Mouse (Mus musculus): ENCODE data around the gene Sort1. TPM values are rescaled to one million over a fixed set of nuclear protein-coding genes. Genes with fewer than 3 reads are reported as not detected.
A peak's percentile ranks its signal among the peaks of the same experiment; 100 is the strongest.

Gene Sort1
- total RNA-seq, 4 experiments from 2014 or later: 50.2 to 56.6 (median 53.5) TPM

GRCm38 (mm10) chr3:108327275-108327674 is 43.4 kb downstream of the Sort1 start:
- no peak for DNase-seq (ENCODE audit: low spot score in 2 of 2)

DNA sequence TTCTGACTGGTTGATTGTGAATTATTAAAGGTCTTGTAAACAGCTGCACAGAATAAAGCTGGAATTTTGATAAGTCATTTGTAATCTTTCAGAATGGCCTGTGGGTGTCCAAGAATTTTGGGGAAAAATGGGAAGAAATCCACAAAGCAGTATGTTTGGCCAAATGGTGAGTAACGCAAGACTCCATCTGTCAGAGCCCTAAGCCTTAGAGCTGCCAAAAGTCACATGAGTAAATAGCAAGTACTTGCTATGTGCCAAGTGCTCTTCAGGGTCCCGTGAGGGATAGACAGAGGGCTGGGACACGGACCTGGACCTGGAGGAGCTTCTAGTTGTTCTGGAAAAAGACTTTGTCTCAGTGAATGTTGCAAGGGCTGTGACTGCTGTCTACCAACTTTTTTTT is 44.0 kb downstream of the Sort1 start:
- peak in 1 of 2 experiments; percentile 15 for DNase-seq (ENCODE audit: low spot score in 2 of 2)

DNA sequence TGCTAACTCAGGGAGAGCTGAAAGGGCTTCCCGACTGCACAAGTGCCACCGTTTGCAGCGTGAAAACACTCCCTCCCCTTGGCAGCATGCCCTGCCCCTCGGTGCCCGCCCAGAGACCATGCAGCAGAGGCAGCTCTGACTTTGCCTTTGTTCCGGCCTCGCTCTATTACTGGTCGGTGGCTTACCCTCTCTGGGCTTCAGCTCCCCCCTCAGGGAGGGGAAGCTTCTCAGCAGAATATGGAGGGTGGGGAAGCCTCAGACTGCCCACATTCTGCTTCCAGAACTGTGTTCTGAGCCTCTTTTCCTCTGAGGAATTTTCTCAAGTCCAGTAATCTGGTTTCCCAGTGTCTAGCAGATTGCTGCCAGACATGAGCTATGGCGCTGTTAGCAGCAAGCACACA is 44.6 kb downstream of the Sort1 start:
- peak; percentile 21 to 23 for DNase-seq (ENCODE audit: low spot score in 2 of 2)

DNA sequence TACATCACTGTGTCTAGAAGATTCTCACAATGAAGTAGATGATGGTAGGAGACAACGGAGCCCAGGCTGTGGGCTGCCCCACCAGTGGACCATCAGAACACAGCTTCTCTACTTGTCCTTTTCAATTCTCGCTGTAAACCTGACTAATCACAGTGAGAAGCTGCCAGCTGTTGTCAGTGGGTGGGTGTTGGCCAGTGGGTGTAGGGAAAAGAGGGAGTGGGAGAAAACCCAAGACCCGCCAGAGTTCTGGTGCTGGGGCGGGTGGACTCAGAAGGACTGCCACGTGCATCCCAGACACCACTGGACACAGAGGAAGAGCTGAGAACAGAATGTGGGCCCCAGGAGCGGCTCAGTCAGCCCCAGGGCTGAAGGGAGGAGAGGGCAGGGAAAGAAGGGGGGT is 46.9 kb downstream of the Sort1 start:
- DNase-seq (ENCODE audit: low spot score in 2 of 2): no peak

- no peak for DNase-seq (ENCODE audit: low spot score in 2 of 2)
Observed at GRCm38 (mm10) chr3:108336878-108337277, 53.0 kb downstream of the Sort1 start.

GRCm38 (mm10) chr3:108341040-108341439 is 57.2 kb downstream of the Sort1 start:
- DNase-seq (ENCODE audit: low spot score in 2 of 2): no peak

GRCm38 (mm10) chr3:108342185-108342584 is 58.3 kb downstream of the Sort1 start:
- DNase-seq (ENCODE audit: low spot score in 2 of 2): no peak

DNA sequence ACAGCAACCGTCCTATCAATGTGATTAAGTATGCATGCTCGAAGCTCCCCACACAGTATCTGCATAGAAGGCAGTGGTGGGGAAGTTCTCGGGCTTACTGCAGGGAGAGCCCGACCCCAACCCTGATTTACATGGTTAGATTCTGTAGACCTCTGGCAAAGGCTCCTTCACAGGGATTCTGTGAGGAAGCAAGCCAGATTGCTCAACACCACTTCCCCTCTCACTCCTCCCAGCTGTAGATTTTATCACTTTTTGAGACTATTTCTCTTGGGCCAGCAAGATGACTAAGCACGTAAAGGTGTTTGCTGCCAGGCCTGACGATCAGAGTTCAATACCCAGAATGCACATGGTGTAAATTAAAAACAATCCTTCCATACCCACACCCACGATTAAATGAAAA is 62.0 kb downstream of the Sort1 start:
- no peak for DNase-seq (ENCODE audit: low spot score in 2 of 2)

GRCm38 (mm10) chr3:108348376-108348775 is 64.5 kb downstream of the Sort1 start:
- no peak for DNase-seq (ENCODE audit: low spot score in 2 of 2)

- no peak for DNase-seq (ENCODE audit: low spot score in 2 of 2)
Observed at GRCm38 (mm10) chr3:108355245-108355644, 71.4 kb downstream of the Sort1 start.

- no peak for DNase-seq (ENCODE audit: low spot score in 2 of 2)
Observed at GRCm38 (mm10) chr3:108357051-108357450, 73.2 kb downstream of the Sort1 start.

- DNase-seq (ENCODE audit: low spot score in 2 of 2): no peak
Observed at GRCm38 (mm10) chr3:108358445-108358844, 74.6 kb downstream of the Sort1 start.

- no peak for DNase-seq (ENCODE audit: low spot score in 2 of 2)
Observed at GRCm38 (mm10) chr3:108360894-108361293, 77.0 kb downstream of the Sort1 start.

DNA sequence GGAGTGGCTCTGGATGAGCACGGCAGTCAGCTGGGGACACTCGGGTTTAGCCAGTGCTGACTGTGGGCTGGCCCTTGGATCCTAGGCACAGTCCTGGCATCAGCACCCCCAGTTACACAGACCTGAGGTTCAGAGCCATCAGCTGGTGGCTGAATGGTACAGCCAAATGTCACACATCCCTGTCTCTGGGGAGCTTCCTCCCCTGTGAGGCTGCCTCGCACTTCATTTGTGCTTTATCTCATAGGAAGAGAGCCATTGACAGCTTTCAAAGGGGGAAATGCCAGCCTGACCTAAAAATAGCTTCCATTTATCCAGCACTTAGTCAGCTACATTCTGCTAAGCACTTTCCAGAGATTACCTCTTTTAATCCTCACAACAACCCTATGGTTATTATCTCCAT is 79.7 kb downstream of the Sort1 start:
- peak in 1 of 2 experiments; percentile 10 for DNase-seq (ENCODE audit: low spot score in 2 of 2)

DNA sequence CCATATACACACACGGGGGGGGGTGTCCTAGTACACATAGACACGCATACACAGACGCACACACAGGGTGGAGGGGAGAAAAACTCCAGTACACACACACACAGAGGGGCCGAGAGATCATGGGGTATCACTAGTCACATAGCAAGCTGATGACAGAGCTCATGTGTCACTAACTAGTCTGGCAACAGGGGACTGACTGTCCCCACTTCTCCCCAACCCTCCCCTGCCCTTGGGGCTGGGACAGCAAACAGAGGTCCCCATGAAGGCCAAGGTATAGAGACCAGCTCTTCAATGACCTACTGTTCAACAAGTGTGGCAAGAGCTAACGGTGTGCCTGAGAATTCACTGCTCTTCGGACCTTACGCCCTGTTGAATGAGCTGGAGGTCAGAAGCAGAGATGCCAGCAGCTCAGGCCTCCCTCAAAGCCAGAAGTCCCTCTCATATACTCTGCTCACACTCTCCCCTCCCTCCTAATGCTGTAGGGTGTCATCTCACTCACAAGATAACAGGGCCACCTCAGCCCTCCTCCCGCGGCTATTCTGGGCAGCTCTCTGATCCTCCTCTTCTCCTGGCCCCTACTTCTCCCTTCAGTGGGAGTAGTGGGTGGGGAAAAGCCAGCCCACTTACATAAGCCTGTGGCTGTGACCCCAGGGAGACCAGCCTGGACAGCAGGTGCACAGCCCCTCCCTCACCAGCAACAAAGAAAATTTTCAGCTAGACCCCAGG is 80.6 kb downstream of the Sort1 start, which contains the start of gene Mybphl:
Gene Mybphl, plus strand, starts transcription at position 642 of the 726 bp plus-strand sequence.
- no peak for DNase-seq (ENCODE audit: low spot score in 2 of 2)

DNA sequence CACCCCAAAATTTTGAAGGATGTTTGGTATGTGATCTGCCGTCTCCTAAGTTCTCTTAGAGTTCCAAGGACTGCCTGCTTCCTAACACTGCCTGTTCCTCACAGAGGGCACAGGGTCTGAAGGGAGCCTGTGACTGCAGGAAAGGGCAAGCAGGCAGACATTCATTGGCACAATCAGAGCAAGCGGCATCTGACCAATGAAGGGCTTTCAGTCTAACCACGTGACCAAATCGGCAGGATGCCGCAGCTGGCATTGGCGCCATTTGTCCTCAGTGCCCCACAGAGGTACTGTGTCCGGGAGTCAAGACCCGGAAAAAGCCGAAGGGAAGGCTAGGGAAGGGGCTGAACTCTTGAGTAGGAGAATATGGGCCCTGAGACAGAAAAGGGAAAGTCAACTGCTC is 83.3 kb downstream of the Sort1 start:
- no peak for DNase-seq (ENCODE audit: low spot score in 2 of 2)

GRCm38 (mm10) chr3:108367828-108368227 is 83.9 kb downstream of the Sort1 start:
- no peak for DNase-seq (ENCODE audit: low spot score in 2 of 2)

GRCm38 (mm10) chr3:108368721-108369120 is 84.8 kb downstream of the Sort1 start:
- no peak for DNase-seq (ENCODE audit: low spot score in 2 of 2)

DNA sequence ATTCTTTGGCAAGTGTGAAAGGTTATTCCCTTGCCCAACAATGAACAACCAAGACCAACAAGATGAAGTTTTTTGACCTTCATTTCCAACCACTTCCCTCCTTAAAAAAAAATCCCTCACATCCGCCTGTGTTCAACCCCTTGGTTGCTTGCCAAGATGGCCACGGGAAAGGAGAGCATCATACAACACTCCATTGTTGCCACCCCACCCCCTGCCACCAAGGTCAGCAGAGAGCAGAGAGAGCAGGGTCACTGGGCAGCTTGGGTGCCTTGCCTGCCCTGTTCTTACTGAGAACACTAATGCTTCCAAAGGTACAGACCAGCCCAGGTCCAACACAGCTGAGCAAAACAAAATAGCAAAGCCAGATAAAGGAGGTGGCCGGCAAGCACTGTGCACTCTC is 88.4 kb downstream of the Sort1 start:
- no peak for DNase-seq (ENCODE audit: low spot score in 2 of 2)

- DNase-seq (ENCODE audit: low spot score in 2 of 2): no peak
Observed at GRCm38 (mm10) chr3:108372691-108373090, 88.8 kb downstream of the Sort1 start.

DNA sequence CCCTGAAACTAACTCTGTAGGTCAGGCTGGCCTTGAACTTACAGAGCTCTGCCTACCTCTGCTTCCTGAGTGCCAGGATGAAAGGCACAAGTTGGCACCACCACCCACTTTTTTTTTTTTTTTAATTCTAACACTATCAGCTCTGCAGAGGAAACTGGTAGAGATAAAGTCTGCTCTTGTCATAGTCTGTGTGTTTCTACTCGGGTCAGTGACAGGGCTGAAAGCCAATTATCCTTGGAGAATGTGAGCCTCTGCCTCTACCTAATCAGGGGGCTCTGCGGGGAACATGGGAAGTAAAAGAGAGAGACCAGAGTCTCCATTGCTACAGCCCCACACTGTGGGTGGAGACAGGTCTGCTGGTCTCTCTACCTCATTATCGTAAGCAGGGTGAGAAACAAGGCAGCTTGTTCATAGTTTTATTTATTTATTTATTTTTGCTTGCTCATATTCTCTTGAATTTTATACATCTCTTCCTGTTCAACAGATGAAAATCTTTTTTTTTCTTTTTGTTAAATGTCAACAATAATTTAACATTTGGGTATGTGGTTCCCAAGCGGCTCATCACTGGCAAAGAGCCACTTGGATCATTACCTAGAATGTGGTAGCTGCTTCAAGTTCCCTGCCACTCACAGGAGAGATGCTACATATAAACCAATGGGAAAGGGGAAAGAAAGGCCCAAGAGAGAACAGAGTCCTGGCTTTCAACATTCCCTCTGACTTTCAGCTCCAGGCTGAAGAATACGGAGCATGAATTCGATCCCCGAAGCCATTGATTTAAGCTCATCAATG is 95.2 kb downstream of the Sort1 start:
- DNase-seq (ENCODE audit: low spot score in 2 of 2): no peak

- DNase-seq (ENCODE audit: low spot score in 2 of 2): no peak
Observed at GRCm38 (mm10) chr3:108380695-108381094, 96.8 kb downstream of the Sort1 start.
